Mouse (Mus musculus) forebrain, embryonic 14.5 days (tissue): ENCODE measurements at regions not wholly inside any gene's neighbourhood (a gene's known extent, or its start where the extent isn't known, plus 50 kb on each side); places are given as distances from the start of the nearest gene placed in this dataset.

Experiments
- ATAC-seq: fragments of 200-750 bp; cut with Nextera tagmentation; 2 replicates; pipeline ENCODE4 v1.8.0; 2017; ENCODE audit warnings: mild to moderate bottlenecking, moderate library complexity
- DNase-seq: peaks from one replicate; pipeline ENCODE4 v3.0.0-alpha.2; 2015; ENCODE audit warnings: low spot score
- H3K27ac ChIP-seq: fragments of 300-500 bp; sonication (generic); 2 replicates; pipeline ENCODE4 v1.5.1; 2014; ENCODE audit warnings: low read depth, mild to moderate bottlenecking, control low read depth, low read length, moderate library complexity
- H3K27me3 ChIP-seq: fragments of 300-500 bp; sonication (generic); replicated peaks from 2 replicates; pipeline ENCODE4 v1.6.1; 2014; ENCODE audit warnings: low read length, control low read depth, mixed read lengths; ENCODE audit not compliant: control insufficient read depth, insufficient read depth
- H3K36me3 ChIP-seq: fragments of 300-500 bp; sonication (generic); 2 replicates; pipeline ENCODE4 v1.6.1; 2014; ENCODE audit warnings: low read length, control low read depth; ENCODE audit not compliant: control insufficient read depth, insufficient read depth
- H3K4me1 ChIP-seq: fragments of 300-500 bp; sonication (generic); 2 replicates; pipeline ENCODE4 v1.6.1; 2014; ENCODE audit warnings: antibody characterized with exemption, low read length, control low read depth; ENCODE audit not compliant: control insufficient read depth, insufficient read depth
- H3K4me2 ChIP-seq: fragments of 300-500 bp; sonication (generic); 2 replicates; pipeline ENCODE4 v1.6.1; 2014; ENCODE audit warnings: mild to moderate bottlenecking, control low read depth, low read length
- H3K4me3 ChIP-seq: fragments of 300-500 bp; sonication (generic); 2 replicates; pipeline ENCODE4 v1.5.1; 2014; ENCODE audit warnings: low read depth, low read length, control low read depth
- H3K9ac ChIP-seq: fragments of 300-500 bp; sonication (generic); 2 replicates; pipeline ENCODE4 v1.6.1; 2014; ENCODE audit warnings: mild to moderate bottlenecking, low read length, control low read depth, moderate library complexity
- H3K9me3 ChIP-seq: fragments of 300-500 bp; sonication (generic); replicated peaks from 2 replicates; pipeline ENCODE4 v1.6.1; 2016; ENCODE audit warnings: low read length, control low read depth, mixed read lengths; ENCODE audit not compliant: control insufficient read depth
- WGBS: fragments of 180-500 bp; shearing (Covaris S2); extraction: QIAGEN DNeasy Blood & Tissue Kit; methylation state at CpG from one replicate; pipeline ENCODE4 v1.1.7; 2014; 5-methylcytosine and 5-hydroxymethylcytosine counted together

- H3K4me2 ChIP-seq: no peak overlapping the region
- H3K27me3 ChIP-seq: no peaks in the 10 kb centered on the region
- H3K4me3 ChIP-seq: no peak overlapping the region
- DNase-seq: no peak
- H3K9ac ChIP-seq: no peak overlapping the region
- H3K9me3 ChIP-seq: no peaks in the 10 kb centered on the region
- 77% methylated on average over 4 of the region's 4 CpGs for WGBS
- no peak overlapping the region for H3K27ac ChIP-seq
- no peaks in the 10 kb centered on the region for H3K4me1 ChIP-seq
- no peaks in the 10 kb centered on the region for H3K36me3 ChIP-seq
- no peak for ATAC-seq
Observed at GRCm38 (mm10) chr2:94983484-94983883, 545.5 kb upstream of the Api5 start.

GRCm38 (mm10) chr2:94963520-94963919, 525.6 kb upstream of the Api5 start:
- no peaks in the 10 kb centered on the region for H3K36me3 ChIP-seq
- H3K4me2 ChIP-seq: no peak overlapping the region
- DNase-seq (peak; percentile 55), ATAC-seq (no peak)
- H3K9me3 ChIP-seq: no peaks in the 10 kb centered on the region
- H3K4me3 ChIP-seq: no peak overlapping the region
- no peak overlapping the region for H3K27ac ChIP-seq
- no peak overlapping the region for H3K9ac ChIP-seq
- H3K4me1 ChIP-seq: no peaks in the 10 kb centered on the region
- H3K27me3 ChIP-seq: no peaks in the 10 kb centered on the region

GRCm38 (mm10) chr2:94945646-94946045, 507.7 kb upstream of the Api5 start:
- peak; percentile 4 for DNase-seq
- H3K9ac ChIP-seq: no peak overlapping the region
- ATAC-seq: no peak

GRCm38 (mm10) chr2:94932115-94932514, 494.2 kb upstream of the Api5 start:
- WGBS: 85% methylated on average over 4 of the region's 4 CpGs
- no peaks in the 10 kb centered on the region for H3K4me1 ChIP-seq
- H3K9me3 ChIP-seq: no peaks in the 10 kb centered on the region
- no peak overlapping the region for H3K9ac ChIP-seq
- ATAC-seq (no peak), DNase-seq (no peak)
- no peak overlapping the region for H3K4me2 ChIP-seq
- no peak overlapping the region for H3K27ac ChIP-seq
- H3K4me3 ChIP-seq: no peak overlapping the region
- H3K27me3 ChIP-seq: no peaks in the 10 kb centered on the region
- no peaks in the 10 kb centered on the region for H3K36me3 ChIP-seq

More at GRCm38 (mm10) chr2:94945646-94946045, 507.7 kb upstream of the Api5 start:
- H3K4me2 ChIP-seq: no peak overlapping the region
- H3K4me1 ChIP-seq: no peaks in the 10 kb centered on the region
- no peaks in the 10 kb centered on the region for H3K36me3 ChIP-seq
- H3K27ac ChIP-seq: no peak overlapping the region
- H3K27me3 ChIP-seq: no peaks in the 10 kb centered on the region
- no peaks in the 10 kb centered on the region for H3K9me3 ChIP-seq
- no peak overlapping the region for H3K4me3 ChIP-seq

GRCm38 (mm10) chr2:94919361-94919760, 481.4 kb upstream of the Api5 start:
- no peaks in the 10 kb centered on the region for H3K9me3 ChIP-seq
- no peak for DNase-seq
- H3K4me2 ChIP-seq: no peak overlapping the region
- no peak for ATAC-seq
- no peaks in the 10 kb centered on the region for H3K36me3 ChIP-seq
- H3K4me1 ChIP-seq: no peaks in the 10 kb centered on the region
- no peak overlapping the region for H3K4me3 ChIP-seq
- H3K27ac ChIP-seq: no peak overlapping the region
- 83% methylated on average over 3 of the region's 3 CpGs for WGBS
- H3K9ac ChIP-seq: no peak overlapping the region
- H3K27me3 ChIP-seq: no peaks in the 10 kb centered on the region

GRCm38 (mm10) chr2:94918062-94918461, 480.1 kb upstream of the Api5 start:
- no peaks in the 10 kb centered on the region for H3K27me3 ChIP-seq
- H3K27ac ChIP-seq: no peak overlapping the region
- DNase-seq: no peak
- ATAC-seq: no peak
- 91% methylated on average over 2 of the region's 2 CpGs for WGBS
- H3K9ac ChIP-seq: no peak overlapping the region
- H3K36me3 ChIP-seq: no peaks in the 10 kb centered on the region
- no peaks in the 10 kb centered on the region for H3K4me1 ChIP-seq
- no peaks in the 10 kb centered on the region for H3K9me3 ChIP-seq
- H3K4me2 ChIP-seq: no peak overlapping the region
- H3K4me3 ChIP-seq: no peak overlapping the region

GRCm38 (mm10) chr2:94901580-94901979, 463.6 kb upstream of the Api5 start:
- no peaks in the 10 kb centered on the region for H3K36me3 ChIP-seq
- ATAC-seq: no peak
- H3K27ac ChIP-seq: no peak overlapping the region
- H3K27me3 ChIP-seq: no peaks in the 10 kb centered on the region
- no peak overlapping the region for H3K4me2 ChIP-seq
- H3K4me1 ChIP-seq: no peaks in the 10 kb centered on the region
- H3K4me3 ChIP-seq: no peak overlapping the region
- DNase-seq: no peak
- no peaks in the 10 kb centered on the region for H3K9me3 ChIP-seq
- H3K9ac ChIP-seq: no peak overlapping the region
